Mouse (Mus musculus): ENCODE results near the gene Gm12184. TPM values are rescaled to one million over a fixed set of nuclear protein-coding genes. Genes with fewer than 3 reads are reported as not detected.

Gene Gm12184
- polyA plus RNA-seq, 1 experiment, result 9.7 TPM

GRCm38 (mm10) chr11:48789973-48790823, 36.3 kb downstream of the Gm12184 start:
- DNase-seq, result peak; percentile 91
- no peak overlapping the region for H3K27ac ChIP-seq (ENCODE audit: insufficient read depth, low read depth, low read length)
- peaks cover 2% of the 10 kb centered on the region; the same call in 1 of the 2 replicates for H3K4me1 ChIP-seq (ENCODE audit: control insufficient read depth, insufficient read depth, low read length)
- WGBS, result 15% methylated on average over 20 of the region's 20 CpGs
- no peak for TF ChIP-seq POLR2A (IDR thresholded peaks at IDR 0.05; ENCODE audit: low read depth, low read length)
- peak; percentile 88 for TF ChIP-seq CTCF (conservative IDR thresholded peaks at IDR 0.05; ENCODE audit: insufficient read depth, insufficient read length, low read depth, low read length)
- H3K4me3 ChIP-seq (ENCODE audit: insufficient read depth, low read depth, low read length), result peak overlapping the region; percentile 18; the same call in 1 of the 2 replicates
- H3K36me3 ChIP-seq (ENCODE audit: control insufficient read depth, insufficient read depth, low read length), result no peaks in the 10 kb centered on the region
- H3K27me3 ChIP-seq (replicated peaks; ENCODE audit: control insufficient read depth, insufficient read depth, low read length), result no peaks in the 10 kb centered on the region

- H3K27me3 ChIP-seq (replicated peaks; ENCODE audit: control insufficient read depth, insufficient read depth, low read length), result no peaks in the 10 kb centered on the region
- 81% methylated on average over 5 of the region's 5 CpGs for WGBS
- no peak overlapping the region for H3K4me3 ChIP-seq (ENCODE audit: insufficient read depth, low read depth, low read length)
- no peak for DNase-seq
- no peak for TF ChIP-seq POLR2A (IDR thresholded peaks at IDR 0.05; ENCODE audit: low read depth, low read length)
- H3K4me1 ChIP-seq (ENCODE audit: control insufficient read depth, insufficient read depth, low read length), result peaks cover 2% of the 10 kb centered on the region; the same call in 1 of the 2 replicates
- H3K27ac ChIP-seq (ENCODE audit: insufficient read depth, low read depth, low read length), result no peak overlapping the region
- no peaks in the 10 kb centered on the region for H3K36me3 ChIP-seq (ENCODE audit: control insufficient read depth, insufficient read depth, low read length)
Observed at GRCm38 (mm10) chr11:48789215-48789614, 37.2 kb downstream of the Gm12184 start.

GRCm38 (mm10) chr11:48788311-48789089, 38.0 kb downstream of the Gm12184 start:
- Histone ChIP-seq H3K36me3 (ENCODE audit: control insufficient read depth, insufficient read depth, low read length) (no peaks in the 10 kb centered on the region), H3K27ac (ENCODE audit: insufficient read depth, low read depth, low read length) (no peak overlapping the region), H3K4me3 (ENCODE audit: insufficient read depth, low read depth, low read length) (peak overlapping the region; percentile 50), H3K27me3 (replicated peaks; ENCODE audit: control insufficient read depth, insufficient read depth, low read length) (no peaks in the 10 kb centered on the region), H3K4me1 (ENCODE audit: control insufficient read depth, insufficient read depth, low read length) (peaks cover 2% of the 10 kb centered on the region; the same call in 1 of the 2 replicates)
- peak; percentile 85 for DNase-seq
- TF ChIP-seq POLR2A (IDR thresholded peaks at IDR 0.05; ENCODE audit: low read depth, low read length) (no peak), CTCF (conservative IDR thresholded peaks at IDR 0.05; ENCODE audit: insufficient read depth, insufficient read length, low read depth, low read length) (peak; percentile 72)
- WGBS, result 10% methylated on average over 16 of the region's 16 CpGs

GRCm38 (mm10) chr11:48787455-48788211, 38.8 kb downstream of the Gm12184 start:
- peak; percentile 49 for DNase-seq
- H3K4me1 ChIP-seq (ENCODE audit: control insufficient read depth, insufficient read depth, low read length), result peaks cover 2% of the 10 kb centered on the region; the same call in 1 of the 2 replicates
- H3K4me3 ChIP-seq (ENCODE audit: insufficient read depth, low read depth, low read length), result 0 out of 2 replicates have a peak overlapping the region, but pooled peaks have one; percentile 15
- no peaks in the 10 kb centered on the region for H3K27me3 ChIP-seq (replicated peaks; ENCODE audit: control insufficient read depth, insufficient read depth, low read length)
- TF ChIP-seq CTCF (conservative IDR thresholded peaks at IDR 0.05; ENCODE audit: insufficient read depth, insufficient read length, low read depth, low read length), result no peak
- TF ChIP-seq POLR2A (IDR thresholded peaks at IDR 0.05; ENCODE audit: low read depth, low read length), result no peak
- H3K27ac ChIP-seq (ENCODE audit: insufficient read depth, low read depth, low read length), result no peak overlapping the region
- H3K36me3 ChIP-seq (ENCODE audit: control insufficient read depth, insufficient read depth, low read length), result no peaks in the 10 kb centered on the region
- 53% methylated on average over 10 of the region's 10 CpGs for WGBS

DNA sequence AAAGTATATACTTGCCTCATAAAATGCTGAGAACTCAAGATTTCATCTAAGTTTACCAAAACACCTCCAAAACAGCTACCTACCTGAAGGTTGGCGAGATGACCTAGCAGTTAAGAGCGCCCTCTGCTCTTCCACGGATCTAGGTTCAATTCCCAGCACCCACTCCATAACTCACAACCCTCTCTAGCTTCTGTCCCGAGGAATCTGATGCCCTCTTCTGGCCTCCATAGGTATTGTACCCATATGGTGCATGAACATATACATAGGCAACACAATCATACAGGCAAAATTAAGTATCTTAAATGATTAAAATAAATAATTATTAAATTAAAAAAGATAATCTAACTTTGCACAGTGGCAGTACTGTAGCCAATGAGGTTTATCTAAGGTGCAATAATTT, 44.2 kb downstream of the Gm12184 start:
- H3K36me3 ChIP-seq (ENCODE audit: control insufficient read depth, insufficient read depth, low read length), result no peaks in the 10 kb centered on the region
- H3K4me1 ChIP-seq (ENCODE audit: control insufficient read depth, insufficient read depth, low read length), result no peaks in the 10 kb centered on the region
- TF ChIP-seq POLR2A (IDR thresholded peaks at IDR 0.05; ENCODE audit: low read depth, low read length), result no peak
- no peak for TF ChIP-seq CTCF (conservative IDR thresholded peaks at IDR 0.05; ENCODE audit: insufficient read depth, insufficient read length, low read depth, low read length)
- no peak overlapping the region for H3K27ac ChIP-seq (ENCODE audit: insufficient read depth, low read depth, low read length)
- DNase-seq, result no peak
- H3K27me3 ChIP-seq (replicated peaks; ENCODE audit: control insufficient read depth, insufficient read depth, low read length), result no peaks in the 10 kb centered on the region
- 91% methylated on average over 4 of the region's 4 CpGs for WGBS
- H3K4me3 ChIP-seq (ENCODE audit: insufficient read depth, low read depth, low read length), result no peak overlapping the region

DNA sequence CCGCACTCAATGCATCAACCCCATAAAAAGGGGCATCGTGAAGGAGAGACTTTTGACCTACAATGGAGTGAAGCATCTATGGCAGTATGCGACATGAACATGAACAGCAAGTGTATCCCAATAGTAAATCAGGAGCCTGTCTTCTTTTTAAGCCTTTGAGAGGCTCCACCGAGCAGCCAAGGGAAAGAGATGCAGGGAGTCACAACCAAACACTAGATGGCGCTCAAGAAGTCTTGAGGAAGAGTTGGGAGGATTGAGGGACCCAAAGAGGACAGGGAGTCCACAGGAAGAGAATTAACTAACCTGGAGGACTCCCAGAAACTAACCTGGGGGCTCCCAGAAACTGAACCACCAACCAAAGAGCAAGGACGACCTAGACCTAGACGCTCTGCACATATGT, 47.0 kb downstream of the Gm12184 start:
- peak; percentile 40 for DNase-seq
- Histone ChIP-seq H3K4me3 (ENCODE audit: insufficient read depth, low read depth, low read length) (no peak overlapping the region), H3K4me1 (ENCODE audit: control insufficient read depth, insufficient read depth, low read length) (no peaks in the 10 kb centered on the region), H3K27ac (ENCODE audit: insufficient read depth, low read depth, low read length) (no peak overlapping the region), H3K27me3 (replicated peaks; ENCODE audit: control insufficient read depth, insufficient read depth, low read length) (no peaks in the 10 kb centered on the region), H3K36me3 (ENCODE audit: control insufficient read depth, insufficient read depth, low read length) (no peaks in the 10 kb centered on the region)
- WGBS, result 45% methylated on average over 7 of the region's 7 CpGs
- TF ChIP-seq POLR2A (IDR thresholded peaks at IDR 0.05; ENCODE audit: low read depth, low read length) (no peak), CTCF (conservative IDR thresholded peaks at IDR 0.05; ENCODE audit: insufficient read depth, insufficient read length, low read depth, low read length) (peak; percentile 59)

All from kidney, adult 2 months (tissue).